Mouse (Mus musculus) kidney, embryonic 16.5 days (tissue): ENCODE measurements at regions not wholly inside any gene's neighbourhood (a gene's known extent, or its start where the extent isn't known, plus 50 kb on each side); places are given as distances from the start of the nearest gene placed in this dataset.

ENCODE experiments used
- ATAC-seq: fragments of 200-750 bp; cut with Nextera tagmentation; 2 replicates; pipeline ENCODE4 v1.8.0; 2017; ENCODE audit warnings: moderate TSS enrichment; ENCODE audit not compliant: low FRiP score, low TSS enrichment
- H3K27ac ChIP-seq: fragments of 300-500 bp; sonication (generic); 2 replicates; pipeline ENCODE4 v1.5.1; 2014; ENCODE audit warnings: low read length
- H3K27me3 ChIP-seq: fragments of 300-500 bp; sonication (generic); 2 replicates; pipeline ENCODE4 v1.6.1; 2014; ENCODE audit warnings: low read length, control low read depth, mixed read lengths; ENCODE audit not compliant: insufficient read depth
- H3K36me3 ChIP-seq: fragments of 300-500 bp; sonication (generic); 2 replicates; pipeline ENCODE4 v1.6.1; 2014; ENCODE audit warnings: low read length, control low read depth, mixed read lengths; ENCODE audit not compliant: insufficient read depth
- H3K4me1 ChIP-seq: fragments of 300-500 bp; sonication (generic); 2 replicates; pipeline ENCODE4 v1.6.1; 2014; ENCODE audit warnings: low read length, control low read depth, mixed read lengths; ENCODE audit not compliant: insufficient read depth
- H3K4me2 ChIP-seq: fragments of 300-500 bp; sonication (generic); replicated peaks from 2 replicates; pipeline ENCODE4 v1.6.1; 2014; ENCODE audit warnings: low read depth, low read length
- H3K4me3 ChIP-seq: fragments of 300-500 bp; sonication (generic); 2 replicates; pipeline ENCODE4 v1.5.1; 2014; ENCODE audit warnings: mild to moderate bottlenecking, low read length
- H3K9ac ChIP-seq: fragments of 300-500 bp; sonication (generic); replicated peaks from 2 replicates; pipeline ENCODE4 v1.6.1; 2014; ENCODE audit warnings: low read length
- H3K9me3 ChIP-seq: fragments of 300-500 bp; sonication (generic); 2 replicates; pipeline ENCODE4 v1.6.1; 2016; ENCODE audit warnings: low read length, control low read depth
- WGBS: fragments of 180-500 bp; shearing (Covaris S2); extraction: QIAGEN DNeasy Blood & Tissue Kit; methylation state at CpG from one replicate; pipeline ENCODE4 v1.1.7; 2014; 5-methylcytosine and 5-hydroxymethylcytosine counted together

DNA sequence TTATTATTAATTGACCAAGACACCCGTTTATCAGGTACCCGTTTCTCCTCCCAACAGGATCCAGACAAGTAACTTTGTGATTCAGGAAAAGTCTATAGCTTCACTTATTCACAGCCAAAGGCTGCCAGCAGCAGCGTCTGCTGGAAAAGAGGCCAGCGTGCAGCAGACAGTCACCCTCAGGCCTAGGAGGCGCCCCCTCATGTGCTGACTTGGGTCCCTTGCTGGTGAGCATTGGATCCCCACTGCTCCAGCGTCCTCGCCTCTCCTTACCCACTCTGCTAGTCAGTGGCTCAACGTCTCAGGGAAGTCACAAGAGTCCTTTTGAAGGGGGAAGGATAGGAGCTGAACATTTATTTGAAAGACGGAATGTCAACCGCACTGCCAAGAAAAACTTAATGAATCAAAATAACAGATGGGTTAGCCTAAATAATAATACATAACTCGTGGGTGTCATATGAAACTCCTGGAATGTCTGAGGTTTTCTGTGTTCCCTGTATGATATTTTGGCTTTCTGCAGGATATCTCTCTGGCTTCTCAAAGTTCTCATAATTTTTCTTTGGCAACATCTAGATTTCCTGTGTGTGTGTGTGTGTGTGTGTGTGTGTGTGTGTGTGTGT, 256.6 kb upstream of the Fn1 start:
- Histone ChIP-seq H3K27me3 (no peaks in the 10 kb centered on the region), H3K9me3 (peaks cover 3% of the 10 kb centered on the region; the same call in 1 of the 2 replicates), H3K27ac (no peak overlapping the region), H3K4me2 (no peak overlapping the region), H3K4me3 (no peak overlapping the region), H3K4me1 (0 out of 2 replicates have a peak, but pooled peaks cover 3% of the 10 kb centered on the region), H3K36me3 (no peaks in the 10 kb centered on the region), H3K9ac (no peak overlapping the region)
- no peak for ATAC-seq
- WGBS: 63% methylated on average over 11 of the region's 11 CpGs

DNA sequence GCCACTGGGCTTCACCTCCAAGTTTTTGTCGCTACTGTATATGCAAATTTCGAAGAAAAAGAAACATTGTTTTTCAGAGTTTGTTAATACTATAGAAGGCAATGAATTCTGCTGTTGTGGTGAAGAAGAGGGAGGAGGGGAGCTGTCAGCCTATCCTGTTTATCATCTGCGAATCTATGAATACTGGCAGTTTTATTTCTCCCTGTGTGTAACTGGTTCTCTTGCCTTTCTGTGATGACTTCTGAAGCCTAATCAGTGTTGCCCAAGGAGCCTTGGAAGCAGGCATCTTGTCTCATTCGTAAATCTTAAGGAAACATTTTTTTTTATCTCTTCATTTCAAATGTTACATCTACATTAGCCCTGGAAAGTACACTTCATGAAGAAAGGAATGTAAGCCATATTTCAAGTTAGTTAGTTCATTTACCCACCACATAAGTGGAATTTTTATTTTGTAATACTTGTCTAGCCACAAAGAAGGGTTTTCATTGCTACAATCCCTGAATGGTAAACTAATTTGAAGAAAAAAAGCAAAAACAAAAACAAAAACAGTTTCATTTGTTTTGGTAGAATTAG, 251.5 kb upstream of the Fn1 start:
- WGBS: 66% methylated on average over 4 of the region's 4 CpGs
- H3K9me3 ChIP-seq: peaks cover 3% of the 10 kb centered on the region; the same call in 1 of the 2 replicates
- no peak for ATAC-seq

DNA sequence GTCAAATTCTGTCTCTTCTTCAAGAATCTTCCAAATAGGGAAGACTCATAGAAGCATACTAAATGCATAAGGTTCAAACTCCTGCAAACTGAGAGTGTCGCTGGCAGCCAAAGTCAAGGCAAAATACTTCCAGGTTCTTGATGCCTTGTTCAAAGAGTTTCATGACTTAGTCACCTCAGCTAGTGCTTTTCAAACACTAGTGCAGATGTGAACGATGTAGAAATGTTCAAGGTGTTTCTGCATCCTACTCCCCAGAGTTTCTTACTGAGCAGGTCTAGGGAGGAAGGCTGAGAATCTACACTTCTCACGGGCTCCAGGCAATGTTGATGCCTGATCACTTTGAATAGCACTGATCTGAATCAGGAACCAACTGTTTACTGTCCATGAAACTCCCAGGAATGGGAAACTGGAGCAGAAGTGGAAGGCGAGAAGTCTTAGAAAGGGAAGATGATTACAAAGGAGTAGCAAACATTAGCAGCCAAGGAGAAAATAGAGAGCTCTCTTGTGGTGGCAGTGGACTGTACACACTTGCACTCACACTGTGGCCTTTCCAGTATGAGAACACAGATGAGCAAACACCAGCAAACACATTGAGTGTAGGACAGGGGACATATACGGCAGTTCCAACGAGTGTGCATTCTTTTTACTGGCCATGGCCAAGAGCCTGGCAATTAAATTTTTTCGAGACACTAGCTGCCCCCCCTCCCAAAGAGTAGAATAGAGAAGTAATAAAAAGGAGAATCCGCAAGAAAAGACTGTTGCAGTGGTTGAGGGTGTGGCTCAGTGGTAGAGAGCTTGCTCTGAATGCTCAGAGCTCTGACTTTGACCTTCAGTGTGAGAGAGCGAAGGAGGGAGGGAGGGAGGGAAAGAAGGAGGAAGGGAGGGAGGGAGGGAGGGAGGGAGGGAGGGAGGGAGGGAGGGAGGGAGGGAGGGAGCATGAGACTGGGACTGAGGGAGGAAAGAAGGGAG, 247.4 kb upstream of the Fn1 start:
- no peak for ATAC-seq
- no peak overlapping the region for H3K4me3 ChIP-seq

More for the DNA sequence above, 251.5 kb upstream of the Fn1 start:
- Histone ChIP-seq H3K9ac (no peak overlapping the region), H3K4me1 (no peaks in the 10 kb centered on the region), H3K27ac (no peak overlapping the region), H3K36me3 (no peaks in the 10 kb centered on the region), H3K27me3 (no peaks in the 10 kb centered on the region), H3K4me2 (no peak overlapping the region), H3K4me3 (no peak overlapping the region)

DNA sequence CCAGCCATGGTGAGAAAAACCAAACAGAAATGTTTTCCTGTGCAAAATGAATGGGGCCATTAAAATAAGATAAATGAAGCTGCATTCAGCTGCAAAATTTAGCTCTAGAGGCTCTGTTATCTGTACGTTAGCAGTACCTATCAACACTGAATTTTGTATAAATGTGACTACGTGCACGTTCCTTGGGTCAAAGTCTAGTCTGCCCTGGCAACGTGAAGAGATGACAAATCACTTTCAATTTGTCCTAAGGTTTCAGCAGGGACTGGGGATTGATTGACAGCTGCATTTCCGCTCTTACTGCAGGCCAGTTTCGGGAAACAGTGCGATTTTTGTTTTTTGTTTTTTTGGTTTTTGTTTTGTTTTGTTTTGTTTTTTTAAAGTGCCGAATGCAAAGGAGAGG, 246.1 kb upstream of the Fn1 start:
- Histone ChIP-seq H3K9ac (no peak overlapping the region), H3K4me2 (no peak overlapping the region), H3K36me3 (no peaks in the 10 kb centered on the region), H3K27me3 (no peaks in the 10 kb centered on the region), H3K9me3 (no peaks in the 10 kb centered on the region), H3K27ac (no peak overlapping the region), H3K4me3 (no peak overlapping the region), H3K4me1 (peaks cover 15% of the 10 kb centered on the region)
- ATAC-seq: no peak
- WGBS: 67% methylated on average over 8 of the region's 8 CpGs

More for the DNA sequence above, 247.4 kb upstream of the Fn1 start:
- no peak overlapping the region for H3K27ac ChIP-seq
- H3K9ac ChIP-seq: no peak overlapping the region
- no peaks in the 10 kb centered on the region for H3K9me3 ChIP-seq
- H3K4me2 ChIP-seq: no peak overlapping the region
- H3K36me3 ChIP-seq: no peaks in the 10 kb centered on the region
- WGBS: 83% methylated on average over 8 of the region's 9 CpGs
- no peaks in the 10 kb centered on the region for H3K27me3 ChIP-seq
- peaks cover 15% of the 10 kb centered on the region for H3K4me1 ChIP-seq

GRCm38 (mm10) chr1:71898198-71898597, 245.2 kb upstream of the Fn1 start:
- Histone ChIP-seq H3K4me3 (no peak overlapping the region), H3K27me3 (no peaks in the 10 kb centered on the region), H3K27ac (no peak overlapping the region), H3K4me1 (peaks cover 15% of the 10 kb centered on the region), H3K4me2 (no peak overlapping the region), H3K9me3 (no peaks in the 10 kb centered on the region), H3K36me3 (no peaks in the 10 kb centered on the region), H3K9ac (no peak overlapping the region)
- ATAC-seq: no peak
- 82% methylated on average over 6 of the region's 6 CpGs for WGBS

DNA sequence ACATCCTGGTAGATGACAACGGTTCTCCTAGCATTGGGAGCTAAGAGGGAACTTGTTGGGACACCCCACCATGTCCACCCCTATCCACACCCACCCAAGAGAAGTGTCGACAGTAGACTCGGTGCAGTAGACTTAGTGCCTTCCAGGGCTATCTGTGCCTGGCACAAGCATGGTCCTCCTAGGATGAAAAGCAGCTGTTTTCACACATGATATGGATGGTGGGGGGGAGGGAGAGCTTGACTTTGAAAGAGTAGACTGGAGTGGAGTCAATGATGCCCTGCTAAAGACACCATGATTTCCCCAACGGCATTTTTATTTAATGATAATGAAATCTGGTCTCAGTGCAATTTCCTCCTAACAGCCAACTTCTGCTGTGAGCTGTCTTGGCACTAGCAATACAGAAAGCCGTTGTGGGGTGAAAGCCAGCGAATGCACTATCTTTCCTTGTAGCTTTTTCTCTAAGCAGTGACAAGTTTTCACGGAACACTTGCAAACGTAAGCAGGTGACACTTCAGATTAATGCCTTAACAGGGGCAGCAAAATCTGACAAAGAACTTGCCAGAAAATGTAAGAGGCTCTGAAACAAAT, 244.6 kb upstream of the Fn1 start:
- H3K4me3 ChIP-seq: no peak overlapping the region
- WGBS: 74% methylated on average over 8 of the region's 8 CpGs
- H3K9me3 ChIP-seq: no peaks in the 10 kb centered on the region
- no peak overlapping the region for H3K27ac ChIP-seq
- no peaks in the 10 kb centered on the region for H3K27me3 ChIP-seq
- ATAC-seq: no peak
- no peak overlapping the region for H3K4me2 ChIP-seq
- H3K9ac ChIP-seq: no peak overlapping the region
- H3K36me3 ChIP-seq: no peaks in the 10 kb centered on the region
- H3K4me1 ChIP-seq: peaks cover 15% of the 10 kb centered on the region

GRCm38 (mm10) chr1:71896141-71896725, 243.2 kb upstream of the Fn1 start:
- 40% methylated on average over 11 of the region's 11 CpGs for WGBS
- Histone ChIP-seq H3K9ac (0 out of 2 replicates have a peak overlapping the region, but pooled peaks have one; percentile 16), H3K27me3 (no peaks in the 10 kb centered on the region), H3K9me3 (no peaks in the 10 kb centered on the region), H3K4me1 (peaks cover 15% of the 10 kb centered on the region), H3K4me3 (no peak overlapping the region), H3K4me2 (no peak overlapping the region), H3K36me3 (no peaks in the 10 kb centered on the region), H3K27ac (no peak overlapping the region)
- ATAC-seq: no peak

GRCm38 (mm10) chr1:71893636-71894035, 240.6 kb upstream of the Fn1 start:
- Histone ChIP-seq H3K4me2 (no peak overlapping the region), H3K9ac (no peak overlapping the region), H3K27me3 (no peaks in the 10 kb centered on the region), H3K4me3 (no peak overlapping the region), H3K27ac (no peak overlapping the region), H3K4me1 (peaks cover 15% of the 10 kb centered on the region), H3K9me3 (no peaks in the 10 kb centered on the region), H3K36me3 (no peaks in the 10 kb centered on the region)
- no peak for ATAC-seq
- WGBS: 21% methylated on average over 5 of the region's 5 CpGs

- 70% methylated on average over 3 of the region's 3 CpGs for WGBS
- no peaks in the 10 kb centered on the region for H3K27me3 ChIP-seq
These were observed 234.8 kb upstream of the Fn1 start for GRCm38 (mm10) chr1:71887809-71888208.

More at GRCm38 (mm10) chr1:71887809-71888208, 234.8 kb upstream of the Fn1 start:
- Histone ChIP-seq H3K36me3 (no peaks in the 10 kb centered on the region), H3K4me3 (no peak overlapping the region), H3K9ac (no peak overlapping the region), H3K27ac (no peak overlapping the region), H3K9me3 (no peaks in the 10 kb centered on the region), H3K4me2 (no peak overlapping the region), H3K4me1 (no peaks in the 10 kb centered on the region)
- peak; percentile 32; the same call in 1 of the 2 replicates for ATAC-seq
